Mouse (Mus musculus): ENCODE data around the gene Smlr1.

Gene Smlr1

DNA sequence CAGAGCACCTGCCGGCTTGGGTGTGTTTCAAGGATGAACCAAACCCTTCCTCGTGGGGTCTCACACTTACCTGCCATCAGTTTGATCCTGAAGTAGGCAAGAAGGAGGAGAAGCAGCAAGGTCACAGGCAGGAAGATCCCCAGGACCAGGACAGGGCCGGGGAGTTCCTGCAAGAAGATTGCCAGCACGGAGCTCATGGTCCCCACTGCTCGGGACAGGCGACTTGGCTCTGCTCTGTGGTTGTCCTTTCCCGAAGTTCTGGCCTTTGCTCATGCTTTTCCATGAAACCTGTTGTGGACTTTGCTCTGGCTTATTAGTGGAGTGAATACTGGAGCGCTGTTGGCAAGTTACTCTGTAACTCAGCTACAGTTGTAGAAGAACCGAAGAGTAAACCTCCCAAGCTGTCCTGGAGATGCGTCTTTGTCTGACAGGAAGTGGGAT lies at the start of gene Smlr1:
TSS of gene Smlr1 (minus strand) at position 377 of the 441 bp plus-strand sequence.
- DNase-seq (ENCODE audit: low spot score), result no peak

DNA sequence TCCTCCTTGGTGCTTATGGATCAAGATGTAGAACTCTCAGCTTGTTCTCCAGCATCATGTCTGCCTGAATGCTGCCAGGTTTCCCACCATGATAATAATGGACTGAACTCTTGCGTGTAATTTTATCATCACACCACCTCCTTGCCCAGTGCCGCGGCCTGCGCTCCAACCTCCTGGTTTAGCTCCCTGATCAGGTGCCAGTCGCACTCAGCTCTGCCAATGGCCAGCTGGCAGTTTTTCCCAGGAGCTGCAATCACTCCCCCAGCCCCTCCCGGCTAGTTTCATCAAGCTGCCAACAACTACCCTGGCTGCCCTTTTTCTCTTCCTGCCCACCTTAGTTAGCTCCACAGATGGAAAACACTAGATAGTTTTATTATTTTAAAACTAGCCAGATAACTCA lies 48.8 kb upstream of the Smlr1 start:
- no peak for DNase-seq (ENCODE audit: low spot score)

DNA sequence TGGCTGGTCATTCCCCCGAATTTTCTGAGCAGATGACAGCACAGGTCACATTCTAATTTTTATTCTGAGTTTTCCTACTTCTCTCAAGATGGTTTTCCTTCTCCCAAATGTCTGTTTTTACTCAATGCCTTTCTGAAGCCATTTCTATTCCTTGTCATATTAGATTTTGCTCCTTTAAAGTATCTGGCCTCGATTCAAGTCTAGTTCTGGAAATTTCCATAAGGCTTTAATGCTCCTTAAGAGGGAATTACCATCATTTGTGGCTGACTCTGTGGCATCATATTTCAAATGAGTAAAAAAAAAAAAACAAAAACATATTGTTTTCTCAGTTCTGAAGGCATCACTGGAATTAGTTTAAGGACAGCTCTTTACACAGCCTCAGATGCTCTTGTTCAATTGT lies 44.0 kb upstream of the Smlr1 start:
- DNase-seq (ENCODE audit: low spot score), result no peak

DNA sequence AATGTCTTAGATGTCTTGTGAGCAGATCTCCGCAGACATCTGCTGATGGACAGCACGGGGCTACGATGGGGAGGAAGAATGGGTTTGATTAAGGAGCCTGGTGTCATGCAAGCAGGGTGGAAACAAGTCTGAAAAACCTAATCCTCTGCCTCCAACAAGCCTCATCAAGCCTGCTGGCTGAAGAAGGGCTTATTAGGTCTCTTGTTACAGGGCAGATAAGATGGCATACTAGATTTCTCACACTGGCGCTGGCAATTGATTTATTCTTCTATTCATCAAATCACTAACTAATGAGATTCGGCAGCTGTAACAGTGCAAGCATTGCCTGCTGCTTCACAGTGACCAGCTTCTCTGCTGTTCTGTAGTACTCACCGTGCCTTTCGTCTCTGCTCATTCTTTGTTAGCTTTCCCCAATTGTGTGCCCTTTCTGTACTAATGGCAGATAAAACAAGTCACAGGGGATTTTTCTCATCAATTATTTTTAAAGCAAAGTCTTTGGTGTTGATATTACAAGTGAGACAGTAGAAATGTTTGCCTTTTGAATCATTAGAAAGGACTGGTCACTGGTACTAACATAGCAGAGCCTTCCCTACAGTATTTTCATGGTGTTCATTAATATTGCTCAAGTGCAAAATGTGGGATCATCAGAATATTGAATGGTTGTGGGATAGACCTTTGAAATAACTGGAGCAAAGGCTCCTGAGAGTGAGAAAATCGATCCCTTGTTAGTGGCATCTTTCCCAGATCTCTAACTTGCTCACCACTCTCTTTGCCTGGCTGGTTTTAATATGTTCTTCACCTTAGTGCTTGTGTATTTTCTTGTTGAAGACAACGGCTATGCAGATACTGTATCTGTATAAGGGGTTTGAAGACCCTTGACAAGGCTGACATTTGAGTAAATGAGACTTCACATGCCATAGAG lies 35.5 kb upstream of the Smlr1 start:
- no peak for DNase-seq (ENCODE audit: low spot score)

- DNase-seq (ENCODE audit: low spot score), result no peak
Measured at GRCm38 (mm10) chr10:25552936-25553335, 16.9 kb upstream of the Smlr1 start.

DNA sequence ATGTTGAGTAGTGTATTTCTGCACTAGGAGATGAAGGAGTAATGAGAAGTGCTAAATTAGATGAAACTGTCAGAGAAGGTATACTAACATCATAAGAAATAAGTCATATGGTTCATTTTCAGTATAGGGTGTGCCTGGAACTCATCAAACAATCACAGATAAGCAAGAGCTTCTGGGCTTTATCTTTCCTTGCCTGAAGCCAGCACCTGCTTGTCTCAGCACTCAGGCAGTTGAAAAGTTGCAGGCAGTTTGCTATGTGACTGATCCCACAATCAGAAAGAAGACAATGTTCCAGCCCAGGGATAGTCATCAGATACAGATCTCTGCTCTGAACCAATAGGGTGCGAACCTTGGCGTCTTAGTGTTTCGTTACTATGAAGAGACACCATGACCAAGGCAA lies 5.0 kb upstream of the Smlr1 start:
- DNase-seq (ENCODE audit: low spot score), result no peak

DNA sequence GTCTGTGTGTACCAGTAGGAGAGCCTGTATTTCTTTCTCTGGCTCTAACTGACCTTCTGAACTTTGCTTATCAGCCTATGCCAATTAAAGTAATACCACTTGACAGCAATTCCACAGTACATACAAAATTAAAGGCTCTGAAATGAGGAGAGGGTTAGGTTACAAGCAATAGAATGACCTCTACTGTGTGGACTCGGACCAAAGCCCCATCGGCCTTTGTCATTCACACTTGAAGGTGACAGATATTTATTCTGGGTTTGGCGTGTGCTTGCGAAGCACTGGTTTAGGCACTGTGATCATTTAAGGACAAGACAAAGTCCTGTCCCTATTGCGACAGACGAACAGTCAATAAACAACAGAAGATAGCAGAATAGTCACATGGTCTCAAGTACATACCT lies 3.7 kb upstream of the Smlr1 start:
- no peak for DNase-seq (ENCODE audit: low spot score)

DNA sequence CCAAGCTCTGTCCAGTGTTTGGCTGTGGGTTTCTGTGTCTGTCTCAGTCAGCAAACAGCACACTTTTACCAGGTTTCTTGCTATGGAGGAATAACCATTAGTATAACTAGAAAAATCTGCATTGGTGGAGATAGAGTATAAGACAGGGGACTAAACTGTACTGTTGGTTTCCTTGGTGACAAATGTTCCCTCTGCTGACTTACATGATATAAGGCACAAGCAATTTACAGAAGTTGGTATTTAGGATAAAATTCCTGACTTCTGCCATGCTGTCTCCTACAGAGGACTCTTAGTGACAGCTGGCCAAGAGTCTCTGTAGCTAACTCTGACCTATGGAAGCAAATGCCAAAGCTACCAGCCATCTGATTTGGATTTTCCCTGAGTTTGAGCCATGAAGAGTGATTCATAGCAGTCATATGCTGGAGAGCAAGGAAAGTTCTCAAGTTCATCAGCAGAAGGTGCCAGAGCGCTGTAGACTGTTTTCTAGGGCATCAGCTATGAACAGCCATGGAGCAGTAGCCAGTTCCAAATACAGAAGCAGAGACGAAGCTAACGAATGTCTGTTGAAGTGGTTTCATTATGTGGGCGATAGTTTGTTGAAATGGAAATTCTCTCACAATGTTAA lies 3.2 kb upstream of the Smlr1 start:
- DNase-seq (ENCODE audit: low spot score), result no peak

DNA sequence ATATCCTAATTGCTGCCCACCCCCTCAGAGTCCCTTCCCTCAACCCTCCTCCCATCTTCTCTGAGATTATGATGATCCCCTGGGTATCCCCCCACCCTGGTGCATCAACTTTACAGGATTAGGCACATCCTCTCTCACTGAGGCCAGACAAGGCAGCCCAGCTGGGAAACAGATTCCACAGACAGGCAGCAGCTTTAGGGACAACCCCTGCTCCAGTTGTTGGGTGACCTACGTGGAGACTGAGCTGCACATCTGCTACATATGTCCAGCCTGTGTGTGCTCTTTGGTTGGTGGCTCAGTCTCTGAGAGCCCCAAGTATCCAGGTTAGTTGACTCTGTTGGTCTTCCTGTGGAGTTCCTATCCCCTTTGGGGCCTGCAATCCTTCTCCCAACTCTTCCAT lies 2.7 kb upstream of the Smlr1 start:
- DNase-seq (ENCODE audit: low spot score), result no peak

DNA sequence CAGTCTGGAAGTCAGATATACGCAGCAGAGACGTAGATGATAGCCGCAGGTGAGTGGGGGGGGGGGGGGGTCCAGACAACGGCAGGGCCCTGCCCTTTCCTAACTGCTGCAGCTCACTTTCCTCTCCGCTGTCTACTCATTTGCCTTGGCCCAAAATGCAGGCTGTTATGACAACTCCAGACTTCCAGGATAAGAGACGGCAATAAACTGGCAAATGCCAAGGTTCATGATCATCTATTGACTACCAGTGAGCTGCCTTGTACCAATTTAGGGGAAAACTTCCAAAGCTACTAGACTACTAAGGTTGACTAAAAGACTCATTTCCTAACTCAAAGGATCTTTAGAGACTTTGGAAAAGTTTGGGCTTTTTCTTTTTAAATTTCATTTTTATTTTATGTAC lies 554 bp upstream of the Smlr1 start:
- DNase-seq (ENCODE audit: low spot score), result no peak

DNA sequence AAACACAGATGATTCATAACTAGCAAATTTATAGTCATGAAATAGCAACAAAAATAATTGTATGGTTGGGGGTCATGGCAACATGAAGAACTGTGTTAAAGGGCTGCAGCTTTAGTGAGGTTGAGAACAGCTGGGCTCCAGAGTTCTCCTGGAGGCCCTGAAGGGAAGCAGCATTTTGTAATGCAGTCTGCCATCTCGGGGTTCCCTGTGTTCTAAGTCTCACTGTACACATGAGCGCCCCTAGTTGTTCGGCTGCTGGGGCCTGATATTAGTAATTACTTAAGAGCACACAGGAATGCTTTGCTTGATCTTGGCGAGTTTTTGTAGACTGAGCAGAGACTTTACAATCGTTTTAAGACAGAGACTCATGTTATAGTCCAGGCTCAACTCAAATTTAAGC lies 1.6 kb downstream of the Smlr1 start:
- DNase-seq (ENCODE audit: low spot score), result no peak

- DNase-seq (ENCODE audit: low spot score), result no peak
Measured at GRCm38 (mm10) chr10:25533513-25534246, 2.4 kb downstream of the Smlr1 start.

GRCm38 (mm10) chr10:25533105-25533504 lies 3.0 kb downstream of the Smlr1 start:
- no peak for DNase-seq (ENCODE audit: low spot score)

DNA sequence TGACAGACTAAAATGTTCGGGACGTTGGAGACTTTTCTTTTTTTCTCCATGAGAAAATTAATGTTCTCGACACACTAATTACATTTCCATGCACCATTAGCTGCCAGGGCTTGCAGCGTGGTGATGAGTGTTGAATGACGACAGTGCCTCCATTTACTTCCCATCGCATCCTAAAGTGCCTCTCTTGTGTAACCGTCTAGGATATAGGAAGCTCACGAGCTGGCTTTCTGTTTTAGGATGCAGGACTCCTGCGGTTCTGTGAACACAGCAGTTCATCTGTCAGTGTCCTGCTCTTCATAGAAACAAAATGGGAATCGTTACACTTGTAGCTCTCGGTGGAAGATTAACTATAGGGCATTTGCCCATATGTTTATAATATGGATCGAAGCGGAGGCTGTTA lies 4.7 kb downstream of the Smlr1 start:
- DNase-seq (ENCODE audit: low spot score), result no peak

DNA sequence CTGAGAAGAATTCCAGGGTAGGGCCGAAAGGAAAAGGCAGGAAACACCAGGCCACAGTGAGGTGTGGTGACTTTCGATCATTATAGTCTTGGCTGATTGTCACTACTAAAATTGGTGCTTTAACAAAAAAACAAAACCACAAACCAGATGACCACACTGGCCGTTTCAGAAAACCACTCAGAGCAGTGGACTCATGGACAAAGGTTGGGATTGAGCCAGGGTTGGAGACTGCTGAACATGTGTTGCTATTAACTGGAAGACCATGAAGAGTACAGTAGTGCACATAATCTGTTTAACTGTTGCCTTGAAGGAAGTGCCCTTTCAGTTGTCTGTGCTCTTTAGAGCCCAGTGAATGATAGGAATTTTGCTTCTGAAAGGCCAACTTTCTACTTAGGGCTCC lies 8.9 kb downstream of the Smlr1 start:
- DNase-seq (ENCODE audit: low spot score), result no peak

GRCm38 (mm10) chr10:25526622-25527021 lies 9.4 kb downstream of the Smlr1 start:
- DNase-seq (ENCODE audit: low spot score), result no peak

DNA sequence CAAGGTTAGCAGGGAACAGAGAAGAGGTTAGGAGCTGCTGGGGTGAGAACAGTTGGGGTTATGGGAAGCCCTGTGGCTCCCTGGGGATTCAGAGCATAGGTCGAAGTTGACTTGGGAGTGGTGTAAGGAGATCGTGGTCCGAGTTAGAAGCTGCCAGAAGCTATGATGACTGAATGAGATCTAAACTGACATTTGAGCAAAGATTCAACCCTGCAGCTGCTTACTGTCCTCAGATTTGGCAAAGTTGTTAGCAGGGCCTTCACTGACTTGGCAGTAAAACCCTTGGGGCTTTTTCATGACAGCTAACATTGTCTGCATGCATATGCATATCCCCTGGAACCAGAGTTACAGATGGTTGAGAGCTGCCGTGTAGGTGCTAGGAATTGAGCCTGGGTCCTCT lies 9.9 kb downstream of the Smlr1 start:
- no peak for DNase-seq (ENCODE audit: low spot score)

GRCm38 (mm10) chr10:25523727-25524126 lies 12.3 kb downstream of the Smlr1 start:
- no peak for DNase-seq (ENCODE audit: low spot score)

DNA sequence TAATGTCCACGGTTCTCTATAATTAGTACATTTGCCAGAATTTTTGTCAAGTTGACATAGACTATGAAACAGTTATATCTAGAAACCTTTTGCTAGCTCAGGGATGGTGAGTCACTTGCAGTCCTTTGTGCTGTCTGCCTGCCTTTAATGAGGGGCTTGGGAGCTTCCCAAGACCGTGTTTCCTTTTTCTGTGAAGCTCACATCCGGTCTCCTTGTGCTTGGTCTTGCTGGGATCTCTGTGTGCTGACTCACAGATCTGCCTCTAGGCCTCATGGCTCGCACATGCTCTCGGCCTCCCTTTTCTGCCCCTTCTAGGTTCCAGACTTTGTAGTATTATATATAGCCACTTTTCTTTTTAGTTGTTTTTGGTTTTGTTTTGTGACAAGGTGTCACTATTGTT lies 15.6 kb downstream of the Smlr1 start:
- no peak for DNase-seq (ENCODE audit: low spot score)

GRCm38 (mm10) chr10:25519954-25520353 lies 16.1 kb downstream of the Smlr1 start:
- no peak for DNase-seq (ENCODE audit: low spot score)

DNA sequence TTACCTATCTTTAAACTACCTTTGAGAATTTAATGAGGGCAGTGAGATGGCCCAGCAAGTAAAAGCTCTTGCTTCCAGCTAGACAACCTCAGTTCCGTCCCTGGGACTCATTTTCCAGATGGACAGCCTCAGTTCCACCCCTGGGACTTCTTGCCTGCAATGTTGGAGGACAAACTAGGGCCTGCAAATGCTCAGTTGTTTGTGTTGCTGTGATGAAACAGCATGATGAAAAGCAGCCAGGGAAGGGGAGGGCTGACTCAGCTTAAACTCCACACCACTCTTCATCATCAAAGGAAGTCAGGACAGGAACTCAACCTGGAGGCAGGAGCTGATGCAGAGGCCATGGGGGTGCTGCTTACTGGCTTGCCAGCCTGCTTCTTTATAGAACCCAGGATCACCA lies 22.2 kb downstream of the Smlr1 start:
- no peak for DNase-seq (ENCODE audit: low spot score)

DNA sequence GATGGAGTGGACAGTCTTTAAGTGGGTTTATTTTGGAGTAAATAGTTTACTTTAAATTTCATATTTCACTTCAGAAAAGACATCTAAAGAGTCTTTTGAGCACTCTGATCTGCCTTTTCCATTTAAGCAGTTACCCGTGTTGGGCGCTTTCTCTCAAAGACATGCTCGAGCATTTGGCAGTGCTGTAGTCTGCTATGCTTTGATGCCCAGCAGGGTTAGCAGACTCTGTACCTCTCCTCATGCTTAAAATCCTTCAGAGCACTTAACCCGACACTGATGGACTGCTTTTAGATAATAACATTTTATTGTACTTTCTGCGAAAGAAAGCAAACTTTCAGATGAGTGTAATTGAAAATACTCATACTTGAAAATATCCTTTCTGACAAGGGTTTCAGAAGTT lies 32.8 kb downstream of the Smlr1 start:
- no peak for DNase-seq (ENCODE audit: low spot score)

Data from embryo, embryonic 10 days (tissue).